Mouse (Mus musculus) lung, adult 2 months (tissue): ENCODE results near the gene Hpdl.

Experiments
- CTCF ChIP-seq: fragments of 200-500 bp; IDR thresholded peaks from 2 replicates; pipeline ENCODE4 v1.5.1; 2011; ENCODE audit warnings: mild to moderate bottlenecking, low read length, control low read depth; ENCODE audit not compliant: insufficient read depth
- POLR2A ChIP-seq: fragments of 200-500 bp; IDR thresholded peaks from 2 replicates; pipeline ENCODE4 v1.6.1; 2011; ENCODE audit warnings: low read depth, mild to moderate bottlenecking, control low read depth, low read length, borderline replicate concordance; ENCODE audit errors: extremely low read depth

DNA sequence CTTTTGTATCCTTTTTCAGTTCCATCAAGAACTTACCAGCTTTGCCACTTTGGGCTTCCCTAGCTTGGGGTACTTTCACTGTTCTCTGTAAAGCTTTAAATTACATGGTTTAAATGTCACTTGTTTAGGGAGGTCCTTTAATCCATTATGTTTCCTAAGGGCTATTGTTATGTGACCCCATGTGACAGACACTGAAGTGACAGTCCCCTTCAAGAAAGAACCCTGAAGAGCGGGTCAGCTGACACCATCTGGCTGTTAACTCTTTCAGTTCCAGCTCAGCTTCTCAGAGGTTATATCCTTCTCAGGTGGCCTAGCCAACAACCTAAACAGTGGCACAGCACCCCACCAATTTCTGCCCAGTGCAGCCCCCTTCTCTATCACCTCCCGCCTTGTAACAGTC lies 32.8 kb upstream of the Hpdl start:
- no peak for TF ChIP-seq POLR2A
- no peak for TF ChIP-seq CTCF
